Mouse (Mus musculus) heart, adult 2 months (tissue): ENCODE results near the gene Atf7ip.

ENCODE experiments used
- CTCF ChIP-seq: fragments of 200-600 bp; IDR thresholded peaks from 2 replicates; pipeline ENCODE4 v1.8.1; 2022; ENCODE audit warnings: antibody characterized with exemption, mild to moderate bottlenecking, moderate library complexity
- EP300 ChIP-seq: fragments of 200-500 bp; IDR thresholded peaks from 2 replicates; pipeline ENCODE4 v1.6.1; 2011; ENCODE audit warnings: low read depth, low read length, control low read depth; ENCODE audit not compliant: insufficient read depth
- POLR2A ChIP-seq: fragments of 200-500 bp; IDR thresholded peaks from 2 replicates; pipeline ENCODE4 v1.6.1; 2011; ENCODE audit warnings: mild to moderate bottlenecking, low read depth, low read length, control low read depth; ENCODE audit not compliant: insufficient read depth

DNA sequence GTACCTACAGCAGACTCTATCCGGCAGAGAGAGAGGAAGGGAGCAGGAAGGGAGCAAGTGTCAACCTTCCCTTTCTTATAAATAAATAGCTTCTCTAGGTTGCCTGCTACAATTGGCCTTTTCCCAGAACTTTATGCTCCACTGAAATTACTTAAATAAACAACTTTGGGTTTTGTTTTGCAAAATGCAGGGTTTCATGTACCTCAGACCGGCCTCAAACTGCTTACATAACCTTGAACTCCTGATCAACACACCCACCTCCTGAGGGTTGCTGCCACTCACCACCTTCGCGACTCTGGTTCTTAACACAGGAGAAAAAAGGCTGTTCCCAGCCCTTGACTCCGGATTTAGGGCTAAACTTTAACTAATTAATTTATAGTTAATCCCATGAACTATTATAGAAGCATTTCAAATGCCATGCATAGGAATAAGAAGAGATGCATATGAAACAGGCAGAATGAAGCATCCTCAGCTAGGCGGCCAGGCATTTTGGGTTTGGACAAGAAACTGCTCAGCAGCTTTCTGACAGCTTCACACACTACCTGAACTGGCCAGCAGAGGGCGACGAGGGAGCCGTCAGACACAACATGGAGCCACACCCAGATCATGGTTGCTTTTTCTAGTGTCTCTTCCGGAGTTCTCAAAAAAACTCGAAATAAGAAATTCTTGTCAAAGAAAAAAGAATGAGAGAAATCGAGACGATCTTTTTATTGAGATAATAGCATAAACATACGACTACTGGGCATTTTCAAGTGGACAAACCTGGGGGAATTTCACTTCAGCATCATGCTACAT is 38.8 kb upstream of the Atf7ip start:
- TF ChIP-seq EP300 (peak; percentile 70), CTCF (peak; percentile 93), POLR2A (0 out of 2 replicates have a peak, but pooled peaks have one; percentile 12)
